24 mouse cellular contexts compared by ENCODE assay signal in the genomic region with DNA sequence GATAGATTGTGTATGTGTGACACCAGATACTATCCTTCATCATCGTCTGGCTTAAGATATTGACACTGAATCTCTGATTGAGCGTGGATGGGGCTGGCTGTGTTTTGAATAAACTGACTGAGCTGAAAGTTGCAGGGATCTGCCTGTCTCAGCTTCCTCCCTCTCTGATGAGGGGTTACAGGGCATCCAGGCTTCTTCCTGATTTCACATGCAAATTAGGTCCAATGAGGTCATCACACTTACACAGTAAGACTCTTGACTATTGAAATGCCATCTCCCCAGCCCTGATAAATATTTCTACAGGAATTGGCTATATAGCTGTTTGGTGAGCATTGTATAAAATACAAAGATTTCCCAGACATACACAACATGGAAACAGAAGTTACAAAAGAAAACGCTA.
"Had no signal": no experiment of that assay in that cellular context is flagged by ENCODE, and none has a peak within 500 bp of the region (broad histone marks: within the 10 kb centered on the region; RNA-seq: fewer than 3 reads in every experiment).

No protein-coding gene starts in this region.

- H3K27me3 ChIP-seq: hindbrain, embryonic 13.5 days; hindbrain, embryonic 15.5 days; kidney, embryonic 15.5 days; limb, embryonic 13.5 days; limb, embryonic 15.5 days; liver, embryonic 12.5 days had no signal

- H3K27ac ChIP-seq: gastrocnemius, adult 2 months; heart, adult 2 months; hindbrain, embryonic 13.5 days; hindbrain, embryonic 15.5 days; hindbrain, postnatal 0 days; kidney, embryonic 15.5 days; kidney, postnatal 0 days; limb, embryonic 13.5 days; limb, embryonic 15.5 days; liver, embryonic 12.5 days; liver, embryonic 14.5 days had no signal

- H3K9ac ChIP-seq: heart, embryonic 12.5 days; hindbrain, embryonic 13.5 days; hindbrain, embryonic 15.5 days; kidney, embryonic 15.5 days; limb, embryonic 13.5 days; limb, embryonic 15.5 days; liver, embryonic 12.5 days; liver, embryonic 14.5 days had no signal

- H3K4me3 ChIP-seq: gastrocnemius, adult 2 months; heart, adult 2 months; heart, embryonic 12.5 days; hindbrain, embryonic 13.5 days; hindbrain, embryonic 15.5 days; kidney, embryonic 15.5 days; limb, embryonic 13.5 days; limb, embryonic 15.5 days; liver, embryonic 12.5 days had no signal

- H3K9me3 ChIP-seq: heart, embryonic 12.5 days; hindbrain, embryonic 13.5 days; hindbrain, embryonic 15.5 days; kidney, embryonic 15.5 days; limb, embryonic 13.5 days; limb, embryonic 15.5 days; liver, embryonic 12.5 days had no signal

- H3K4me2 ChIP-seq: heart, embryonic 12.5 days; hindbrain, embryonic 13.5 days; hindbrain, embryonic 15.5 days; kidney, embryonic 15.5 days; limb, embryonic 13.5 days; limb, embryonic 15.5 days; liver, embryonic 12.5 days had no signal

- H3K4me1 ChIP-seq: hindbrain, embryonic 13.5 days; limb, embryonic 13.5 days; limb, embryonic 15.5 days; liver, embryonic 12.5 days had no signal

- DNase-seq: gastrocnemius, adult 2 months; gastrocnemius, postnatal 10 days; gastrocnemius, postnatal 25 days; heart, adult 2 months; heart, postnatal 10 days; kidney, adult 11 months; kidney, adult 2 months; kidney, adult 9 months; kidney, postnatal 14 days; kidney, postnatal 36 days; layer of hippocampus, adult 9-11 months; layer of hippocampus, postnatal 36 days; left cerebral cortex, postnatal 4 days had no signal

- ATAC-seq: hindbrain, postnatal 0 days; intestine, embryonic 16.5 days; liver, embryonic 12.5 days had no signal

- H3K36me3 ChIP-seq: heart, embryonic 12.5 days; hindbrain, embryonic 13.5 days; hindbrain, embryonic 15.5 days; kidney, embryonic 15.5 days; limb, embryonic 13.5 days; limb, embryonic 15.5 days; liver, embryonic 12.5 days had no signal
